Mouse (Mus musculus) heart, embryonic 11.5 days (tissue): Measurements from ENCODE around the gene Slit1. TPM values are rescaled to one million over a fixed set of nuclear protein-coding genes. Genes with fewer than 3 reads are reported as not detected.

Experiments used
- ATAC-seq: fragments of 200-750 bp; cut with Nextera tagmentation; replicated peaks from 2 replicates; pipeline ENCODE4 v1.8.0; 2017; ENCODE audit warnings: moderate library complexity; ENCODE audit not compliant: insufficient number of reproducible peaks, low FRiP score, low TSS enrichment
- H3K27ac ChIP-seq: fragments of 300-500 bp; sonication (generic); 2 replicates; pipeline ENCODE4 v1.5.1; 2014; ENCODE audit warnings: mild to moderate bottlenecking, low read depth, low read length
- H3K27me3 ChIP-seq: fragments of 300-500 bp; sonication (generic); 2 replicates; pipeline ENCODE4 v1.6.1; 2014; ENCODE audit warnings: mild to moderate bottlenecking, low read length, mixed read lengths; ENCODE audit not compliant: control insufficient read depth, insufficient read depth
- H3K36me3 ChIP-seq: fragments of 300-500 bp; sonication (generic); 2 replicates; pipeline ENCODE4 v1.6.1; 2014; ENCODE audit warnings: mild to moderate bottlenecking, low read length, moderate library complexity, mixed read lengths; ENCODE audit not compliant: control insufficient read depth, insufficient read depth
- H3K4me1 ChIP-seq: fragments of 300-500 bp; sonication (generic); 2 replicates; pipeline ENCODE4 v1.6.1; 2014; ENCODE audit warnings: low read length; ENCODE audit not compliant: control insufficient read depth, insufficient read depth
- H3K4me2 ChIP-seq: fragments of 300-500 bp; sonication (generic); 2 replicates; pipeline ENCODE4 v1.6.1; 2014; ENCODE audit warnings: mild to moderate bottlenecking, moderate library complexity
- H3K4me3 ChIP-seq: fragments of 300-500 bp; sonication (generic); 2 replicates; pipeline ENCODE4 v1.5.1; 2014; ENCODE audit warnings: low read depth, low read length
- H3K9ac ChIP-seq: fragments of 300-500 bp; sonication (generic); 2 replicates; pipeline ENCODE4 v1.6.1; 2014; ENCODE audit warnings: mild to moderate bottlenecking, low read depth, low read length, moderate library complexity
- H3K9me3 ChIP-seq: fragments of 300-500 bp; sonication (generic); replicated peaks from 2 replicates; pipeline ENCODE4 v1.6.1; 2016; ENCODE audit warnings: low read length; ENCODE audit not compliant: control insufficient read depth
- WGBS: fragments of 180-500 bp; shearing (Covaris S2); extraction: QIAGEN DNeasy Blood & Tissue Kit; methylation state at CpG from one replicate; pipeline ENCODE4 v1.1.7; 2014; ENCODE audit not compliant: insufficient replicate concordance; 5-methylcytosine and 5-hydroxymethylcytosine counted together
- polyA plus RNA-seq: library from polyadenylated mRNA; unstranded; fragments of >200 nt; fragmentation: Nextera tagmentation; extraction: Ambion mirVana; gene quantifications from 2 replicates; pipeline ENCODE4 v1.2.1, GENCODE M21; 2014

Gene Slit1
- polyA plus RNA-seq, 1 experiment from 2014 or later = 0.11 TPM

- WGBS = 28% methylated on average over 19 of the region's 19 CpGs
- H3K4me2 ChIP-seq = peak overlapping the region; percentile 3; the same call in 1 of the 2 replicates
- ATAC-seq = no peak
- no peaks in the 10 kb centered on the region for H3K9me3 ChIP-seq
- no peak overlapping the region for H3K27ac ChIP-seq
- no peak overlapping the region for H3K9ac ChIP-seq
- H3K36me3 ChIP-seq = no peaks in the 10 kb centered on the region
- H3K27me3 ChIP-seq = peaks cover 18% of the 10 kb centered on the region
- H3K4me1 ChIP-seq = peaks cover 6% of the 10 kb centered on the region
- no peak overlapping the region for H3K4me3 ChIP-seq
These were observed 26.9 kb downstream of the Slit1 start for GRCm38 (mm10) chr19:41716233-41717218.

- H3K9ac ChIP-seq = no peak overlapping the region
- WGBS = 67% methylated on average over 9 of the region's 9 CpGs
- no peaks in the 10 kb centered on the region for H3K9me3 ChIP-seq
- H3K4me1 ChIP-seq = peaks cover 6% of the 10 kb centered on the region
- no peak for ATAC-seq
- H3K27ac ChIP-seq = no peak overlapping the region
- no peak overlapping the region for H3K4me3 ChIP-seq
- no peak overlapping the region for H3K4me2 ChIP-seq
- no peaks in the 10 kb centered on the region for H3K36me3 ChIP-seq
- peaks cover 18% of the 10 kb centered on the region for H3K27me3 ChIP-seq
These were observed 29.0 kb downstream of the Slit1 start for GRCm38 (mm10) chr19:41714431-41714917.

- Histone ChIP-seq H3K27me3 (peaks cover 10% of the 10 kb centered on the region), H3K36me3 (no peaks in the 10 kb centered on the region), H3K9ac (no peak overlapping the region), H3K27ac (no peak overlapping the region), H3K4me2 (no peak overlapping the region), H3K4me1 (peaks cover 6% of the 10 kb centered on the region), H3K4me3 (no peak overlapping the region), H3K9me3 (no peaks in the 10 kb centered on the region)
- no peak for ATAC-seq
- 83% methylated on average over 8 of the region's 8 CpGs for WGBS
These were observed 30.6 kb downstream of the Slit1 start for GRCm38 (mm10) chr19:41712829-41713228.

GRCm38 (mm10) chr19:41711665-41712064 is 31.8 kb downstream of the Slit1 start:
- Histone ChIP-seq H3K4me3 (no peak overlapping the region), H3K9ac (no peak overlapping the region), H3K4me1 (peaks cover 10% of the 10 kb centered on the region), H3K4me2 (no peak overlapping the region), H3K27ac (no peak overlapping the region), H3K9me3 (no peaks in the 10 kb centered on the region), H3K36me3 (no peaks in the 10 kb centered on the region), H3K27me3 (peaks cover 5% of the 10 kb centered on the region)
- 82% methylated on average over 9 of the region's 9 CpGs for WGBS
- ATAC-seq = no peak

- no peak overlapping the region for H3K4me3 ChIP-seq
- WGBS = 78% methylated on average over 12 of the region's 12 CpGs
- no peak for ATAC-seq
- H3K27ac ChIP-seq = no peak overlapping the region
- H3K27me3 ChIP-seq = peaks cover 14% of the 10 kb centered on the region; the same call in 1 of the 2 replicates
- peaks cover 4% of the 10 kb centered on the region; the same call in 1 of the 2 replicates for H3K4me1 ChIP-seq
- H3K9ac ChIP-seq = no peak overlapping the region
- no peaks in the 10 kb centered on the region for H3K9me3 ChIP-seq
- H3K36me3 ChIP-seq = no peaks in the 10 kb centered on the region
- H3K4me2 ChIP-seq = no peak overlapping the region
These were observed 33.8 kb downstream of the Slit1 start for GRCm38 (mm10) chr19:41709497-41710165.

GRCm38 (mm10) chr19:41707850-41708249 is 35.6 kb downstream of the Slit1 start:
- Histone ChIP-seq H3K27ac (no peak overlapping the region), H3K4me2 (no peak overlapping the region), H3K9me3 (no peaks in the 10 kb centered on the region), H3K36me3 (no peaks in the 10 kb centered on the region), H3K9ac (no peak overlapping the region), H3K4me1 (peaks cover 4% of the 10 kb centered on the region; the same call in 1 of the 2 replicates), H3K27me3 (peaks cover 14% of the 10 kb centered on the region; the same call in 1 of the 2 replicates), H3K4me3 (no peak overlapping the region)
- ATAC-seq = no peak
- WGBS = 45% methylated on average over 12 of the region's 12 CpGs

- Histone ChIP-seq H3K4me3 (no peak overlapping the region), H3K27ac (no peak overlapping the region), H3K4me2 (no peak overlapping the region), H3K9ac (no peak overlapping the region), H3K36me3 (no peaks in the 10 kb centered on the region), H3K4me1 (peaks cover 4% of the 10 kb centered on the region; the same call in 1 of the 2 replicates), H3K27me3 (peaks cover 14% of the 10 kb centered on the region; the same call in 1 of the 2 replicates), H3K9me3 (no peaks in the 10 kb centered on the region)
- ATAC-seq = no peak
- WGBS = 70% methylated on average over 17 of the region's 17 CpGs
These were observed 37.2 kb downstream of the Slit1 start for GRCm38 (mm10) chr19:41706094-41706828.

- Histone ChIP-seq H3K36me3 (no peaks in the 10 kb centered on the region), H3K4me3 (no peak overlapping the region), H3K4me1 (peaks cover 4% of the 10 kb centered on the region; the same call in 1 of the 2 replicates), H3K9me3 (no peaks in the 10 kb centered on the region), H3K27me3 (peaks cover 19% of the 10 kb centered on the region; the same call in 1 of the 2 replicates), H3K27ac (no peak overlapping the region), H3K4me2 (no peak overlapping the region), H3K9ac (no peak overlapping the region)
- 38% methylated on average over 12 of the region's 12 CpGs for WGBS
- no peak for ATAC-seq
These were observed 38.0 kb downstream of the Slit1 start for GRCm38 (mm10) chr19:41705416-41705815.
